Mouse (Mus musculus) ES-E14 (cell line): ENCODE measurements around the gene Pigq. TPM values are rescaled to one million over a fixed set of nuclear protein-coding genes. Genes with fewer than 3 reads are reported as not detected.

Experiments
- DNase-seq: peaks from one replicate; pipeline ENCODE4 v3.0.0-alpha.2; 2013; ENCODE audit warnings: low read depth, low spot score
- H3K27ac ChIP-seq: 2 replicates; pipeline ENCODE4 v1.5.1; 2012; ENCODE audit warnings: low read depth, mild to moderate bottlenecking, low read length, moderate library complexity, mixed read lengths; ENCODE audit not compliant: poor library complexity, insufficient read depth, severe bottlenecking
- H3K36me3 ChIP-seq: 2 replicates; pipeline ENCODE4 v1.6.1; 2012; ENCODE audit warnings: mild to moderate bottlenecking, low read length, moderate library complexity, mixed read lengths; ENCODE audit not compliant: control insufficient read depth, poor library complexity, insufficient read depth, severe bottlenecking
- H3K4me1 ChIP-seq, 2 experiments: fragments of 150-350 bp in 1 of 2; sonication (generic) in 1 of 2; 2 replicates each; pipeline ENCODE4 v1.6.1; 2012; ENCODE audit warnings: low read length in 2 of 2, mild to moderate bottlenecking in 1 of 2, mixed read lengths in 1 of 2; ENCODE audit not compliant: control insufficient read depth in 2 of 2, insufficient read depth in 2 of 2, poor library complexity in 1 of 2
- H3K4me3 ChIP-seq, 2 experiments: fragments of 150-350 bp in 1 of 2; sonication (generic) in 1 of 2; 2 replicates each; pipeline ENCODE4 v1.5.1; 2012; ENCODE audit warnings: low read length in 2 of 2, low read depth in 1 of 2, mild to moderate bottlenecking in 1 of 2, mixed read lengths in 1 of 2; ENCODE audit not compliant: insufficient read depth in 1 of 2, poor library complexity in 1 of 2, severe bottlenecking in 1 of 2
- H3K9ac ChIP-seq: 2 replicates; pipeline ENCODE4 v1.6.1; 2012; ENCODE audit warnings: low read depth, mild to moderate bottlenecking, low read length, mixed read lengths; ENCODE audit not compliant: poor library complexity, insufficient read depth, severe bottlenecking
- H3K9me3 ChIP-seq: fragments of 150-350 bp; sonication (generic); 2 replicates; pipeline ENCODE4 v1.6.1; 2012; ENCODE audit warnings: low read depth, mild to moderate bottlenecking, low read length; ENCODE audit not compliant: control insufficient read depth, insufficient read depth
- CHD2 ChIP-seq: IDR thresholded peaks from 2 replicates; pipeline ENCODE4 v1.6.1; 2014; ENCODE audit warnings: mild to moderate bottlenecking, low read depth, low read length, inconsistent platforms
- HCFC1 ChIP-seq: IDR thresholded peaks from 2 replicates; pipeline ENCODE4 v1.6.1; 2012; ENCODE audit warnings: low read length, inconsistent platforms, borderline replicate concordance; ENCODE audit not compliant: insufficient read depth
- MAFK ChIP-seq: IDR thresholded peaks from 2 replicates; pipeline ENCODE4 v1.6.1; 2014; ENCODE audit warnings: mild to moderate bottlenecking, low read depth, low read length, inconsistent platforms; ENCODE audit not compliant: insufficient read depth
- ZC3H11A ChIP-seq: IDR thresholded peaks from 2 replicates; pipeline ENCODE4 v1.6.1; 2012; ENCODE audit warnings: low read depth, mild to moderate bottlenecking, inconsistent platforms, low read length, borderline replicate concordance
- ZNF384 ChIP-seq: IDR thresholded peaks from 2 replicates; pipeline ENCODE4 v1.6.1; 2012; ENCODE audit warnings: low read depth, low read length, inconsistent platforms
- in situ Hi-C, 2 experiments: fragments of 600-800 bp; cut with MboI; formaldehyde crosslinking; loops; one replicate each; pipeline ENCODE4 v1.15.1; 2025; ENCODE audit warnings: low sequenced_read_pairs in 2 of 2, inconsistent platforms in 1 of 2; ENCODE audit not compliant: unreplicated experiment in 2 of 2
- total RNA-seq: library from RNA; depleted of rRNA; stranded (reverse); fragments of 300-350 nt; gene quantifications from 2 replicates; pipeline ENCODE4 v1.2.3, GENCODE M21; 2012

Gene Pigq
- total RNA-seq, 1 experiment, result 44.4 TPM

DNA sequence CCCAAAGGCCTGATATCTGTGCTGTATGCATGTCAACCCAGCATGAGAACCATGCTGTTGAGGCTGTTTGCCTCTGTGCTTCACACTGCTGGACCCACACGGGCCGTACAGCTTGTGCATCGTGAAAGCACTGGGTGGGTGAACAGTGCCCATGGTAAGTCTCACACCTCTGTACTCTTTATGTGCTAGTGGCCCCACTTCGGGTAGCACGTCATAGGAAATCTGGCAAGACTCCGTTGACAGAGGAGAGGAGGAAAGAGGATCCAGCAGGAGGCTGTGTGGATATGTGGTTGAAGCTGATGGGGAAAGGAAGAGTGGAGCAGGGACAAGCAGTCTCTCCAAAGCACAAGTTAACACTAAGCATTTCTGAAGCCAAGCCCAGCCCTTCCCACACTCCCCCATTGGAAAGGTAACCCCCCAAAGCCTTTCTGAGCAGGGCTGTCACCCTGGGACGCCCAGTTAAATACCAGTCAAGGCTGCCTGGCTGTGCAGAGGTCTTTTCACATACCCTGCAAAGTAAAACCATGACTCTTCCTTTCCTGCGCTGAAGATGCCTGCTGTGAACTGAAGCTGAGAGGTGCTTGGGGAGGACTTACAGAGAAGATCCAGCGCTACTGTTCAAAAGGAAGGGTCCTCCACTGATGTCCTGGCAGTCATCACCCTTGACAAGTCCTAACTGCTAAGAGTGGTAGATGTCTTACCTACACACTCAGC lies 26.5 kb downstream of the Pigq start:
- H3K27ac ChIP-seq, result no peak overlapping the region
- peaks cover 0 to 3% of the 10 kb centered on the region in 2 experiments; a peak in 1 of 4 replicates for H3K4me1 ChIP-seq
- in situ Hi-C loops, result no loop called here
- TF ChIP-seq MAFK (no peak), ZNF384 (no peak), ZC3H11A (no peak), HCFC1 (no peak), CHD2 (no peak)
- peak overlapping the region; percentile 95 to 97 for H3K4me3 ChIP-seq
- no peak for DNase-seq
- H3K9ac ChIP-seq, result peak overlapping the region; percentile 92
- H3K9me3 ChIP-seq, result no peaks in the 10 kb centered on the region
- peaks cover 1% of the 10 kb centered on the region; the same call in 1 of the 2 replicates for H3K36me3 ChIP-seq

DNA sequence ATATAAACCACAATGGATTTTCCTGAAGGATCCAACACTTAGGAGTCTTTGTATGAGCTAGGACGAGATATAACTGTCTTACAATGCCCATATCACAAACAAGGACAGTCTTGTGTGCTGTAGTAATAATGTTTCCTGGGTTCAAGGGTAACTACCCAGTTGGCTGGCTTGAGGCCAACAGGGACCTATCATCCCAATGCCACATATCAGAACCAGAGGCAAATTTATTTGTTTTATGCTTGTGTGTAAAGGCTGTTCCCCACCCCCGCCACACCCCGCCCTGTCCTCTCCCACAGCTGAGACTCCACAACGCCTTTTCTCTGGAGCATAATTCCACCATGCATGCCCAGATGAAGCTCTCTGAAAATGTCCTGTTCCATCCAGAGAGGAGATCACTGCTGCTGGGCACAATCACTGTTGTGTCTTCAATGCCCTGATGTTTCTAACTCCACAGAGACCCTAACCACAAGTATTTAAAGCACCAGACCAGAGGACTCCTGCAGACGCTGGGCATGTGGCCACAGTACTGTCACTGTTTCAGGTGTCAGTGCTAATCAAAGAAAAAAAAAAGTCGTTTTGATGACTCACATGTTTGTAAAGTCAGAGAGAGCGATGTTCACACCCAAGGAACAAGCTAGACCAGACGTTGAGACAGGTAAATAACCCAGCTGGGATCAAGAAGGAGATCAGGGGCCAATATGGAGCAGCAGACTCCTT lies 27.6 kb downstream of the Pigq start:
- no peak for DNase-seq
- Histone ChIP-seq H3K36me3 (peaks cover 1% of the 10 kb centered on the region; the same call in 1 of the 2 replicates), H3K4me3 (no peak overlapping the region), H3K4me1 (peaks cover 0 to 3% of the 10 kb centered on the region in 2 experiments; a peak in 1 of 4 replicates), H3K9me3 (no peaks in the 10 kb centered on the region), H3K9ac (no peak overlapping the region), H3K27ac (no peak overlapping the region)
- in situ Hi-C loops, result no loop called here
- TF ChIP-seq CHD2 (no peak), ZC3H11A (no peak), ZNF384 (no peak), MAFK (no peak), HCFC1 (no peak)

DNA sequence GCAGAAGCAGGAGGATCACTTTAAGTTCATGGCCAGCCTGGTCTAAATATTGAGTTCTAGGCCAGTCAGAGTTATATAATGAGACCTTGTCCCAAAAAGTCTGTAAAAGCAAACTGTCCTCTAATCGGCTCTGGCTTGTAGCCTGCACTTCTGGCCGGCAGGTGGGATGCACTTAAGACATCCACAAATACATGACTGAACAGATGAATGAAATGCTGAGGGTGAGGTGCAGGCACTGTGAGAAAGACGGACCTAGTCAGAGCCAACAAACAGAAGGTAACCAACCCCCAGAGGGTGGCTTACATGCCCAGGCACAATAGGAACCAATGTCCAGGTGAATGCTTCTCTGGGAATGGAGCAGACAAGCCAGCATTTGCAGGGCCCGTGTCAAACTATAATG lies 30.4 kb downstream of the Pigq start:
- H3K27ac ChIP-seq, result no peak overlapping the region

DNA sequence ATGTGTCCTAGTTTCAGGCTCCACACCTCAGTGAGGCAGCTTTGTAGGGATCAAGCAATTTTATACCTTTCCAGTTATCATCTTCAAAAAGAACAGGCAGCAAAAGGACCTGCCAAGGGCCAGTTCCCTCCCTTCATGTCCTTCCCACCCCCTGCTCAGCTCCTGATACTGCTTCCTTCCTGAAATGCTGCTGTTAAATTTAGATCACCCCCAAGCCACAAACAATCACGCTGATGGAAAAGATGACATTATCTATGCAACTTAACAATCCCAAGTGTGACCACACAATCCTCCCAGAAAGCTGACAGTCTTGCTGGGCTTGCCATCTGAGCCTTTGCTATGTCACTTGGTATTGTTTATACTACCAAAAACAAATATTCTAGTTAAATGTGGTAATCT lies 30.9 kb downstream of the Pigq start:
- Histone ChIP-seq H3K4me3 (no peak overlapping the region), H3K9me3 (no peaks in the 10 kb centered on the region), H3K4me1 (peaks cover 2 to 3% of the 10 kb centered on the region in 2 experiments; a peak in 2 of 4 replicates), H3K36me3 (peaks cover 1% of the 10 kb centered on the region; the same call in 1 of the 2 replicates), H3K27ac (no peak overlapping the region), H3K9ac (no peak overlapping the region)
- in situ Hi-C loops, result no loop called here
- DNase-seq, result no peak
- no peak for TF ChIP-seq MAFK
- no peak for TF ChIP-seq ZNF384

More for the DNA sequence above, 30.4 kb downstream of the Pigq start:
- in situ Hi-C loops, result no loop called here
- H3K9ac ChIP-seq, result no peak overlapping the region
- no peaks in the 10 kb centered on the region for H3K9me3 ChIP-seq
- DNase-seq, result no peak
- no peak overlapping the region for H3K4me3 ChIP-seq
- peaks cover 1% of the 10 kb centered on the region; the same call in 1 of the 2 replicates for H3K36me3 ChIP-seq
- H3K4me1 ChIP-seq, result peaks cover 2 to 3% of the 10 kb centered on the region in 2 experiments; a peak in 2 of 4 replicates
- no peak for TF ChIP-seq ZC3H11A
- TF ChIP-seq CHD2, result no peak
- TF ChIP-seq MAFK, result no peak
- no peak for TF ChIP-seq HCFC1
- no peak for TF ChIP-seq ZNF384
